Mouse (Mus musculus) central nervous system, embryonic 11.5 days (tissue): ENCODE measurements around the gene Mthfsd. TPM values are rescaled to one million over a fixed set of nuclear protein-coding genes. Genes with fewer than 3 reads are reported as not detected.

ENCODE experiments used
- polyA plus RNA-seq: library from polyadenylated mRNA; depleted of rRNA; stranded (reverse); fragments of >200 nt; gene quantifications from 2 replicates; pipeline ENCODE4 v1.2.3, GENCODE M21; 2012; rRNA removed

Gene Mthfsd
- polyA plus RNA-seq, result 76.8 and 92.1 TPM in 2 replicates

GRCm38 (mm10) chr8:121107668-121108656 lies at the start of gene Mthfsd:
Mthfsd (minus strand) TSS chr8:121108392.

GRCm38 (mm10) chr8:121127756-121128375 lies 19.7 kb upstream of the Mthfsd start, which contains the start of gene Foxl1:
Foxl1 (plus strand) TSS chr8:121127940.

GRCm38 (mm10) chr8:121115948-121116347 lies 7.8 kb upstream of the Mthfsd start, which contains the start of gene Foxc2:
Foxc2 (plus strand) TSS chr8:121116171.

GRCm38 (mm10) chr8:121084210-121084951 lies 23.8 kb downstream of the Mthfsd start, which contains the start of gene Foxf1:
Foxf1 (plus strand) TSS chr8:121084386.

Other genes starting within 250 kb of the Mthfsd start
- gene Foxf1, start 24.0 kb downstream of the Mthfsd start, polyA plus RNA-seq, result 1.9 and 12.7 TPM in 2 replicates
- gene Foxc2, start 7.8 kb upstream of the Mthfsd start, polyA plus RNA-seq, result 5.9 and 13.1 TPM in 2 replicates
- gene Foxl1, start 19.5 kb upstream of the Mthfsd start, polyA plus RNA-seq, result 0.92 and 2.7 TPM in 2 replicates